Mouse (Mus musculus): Measurements from ENCODE around the gene Zfp408.
"Not testable (repeated sequence)": the region's sequence is repeated elsewhere in the genome, so short reads cannot be mapped to it uniquely, and the experiment has no call there.

Gene Zfp408

DNA sequence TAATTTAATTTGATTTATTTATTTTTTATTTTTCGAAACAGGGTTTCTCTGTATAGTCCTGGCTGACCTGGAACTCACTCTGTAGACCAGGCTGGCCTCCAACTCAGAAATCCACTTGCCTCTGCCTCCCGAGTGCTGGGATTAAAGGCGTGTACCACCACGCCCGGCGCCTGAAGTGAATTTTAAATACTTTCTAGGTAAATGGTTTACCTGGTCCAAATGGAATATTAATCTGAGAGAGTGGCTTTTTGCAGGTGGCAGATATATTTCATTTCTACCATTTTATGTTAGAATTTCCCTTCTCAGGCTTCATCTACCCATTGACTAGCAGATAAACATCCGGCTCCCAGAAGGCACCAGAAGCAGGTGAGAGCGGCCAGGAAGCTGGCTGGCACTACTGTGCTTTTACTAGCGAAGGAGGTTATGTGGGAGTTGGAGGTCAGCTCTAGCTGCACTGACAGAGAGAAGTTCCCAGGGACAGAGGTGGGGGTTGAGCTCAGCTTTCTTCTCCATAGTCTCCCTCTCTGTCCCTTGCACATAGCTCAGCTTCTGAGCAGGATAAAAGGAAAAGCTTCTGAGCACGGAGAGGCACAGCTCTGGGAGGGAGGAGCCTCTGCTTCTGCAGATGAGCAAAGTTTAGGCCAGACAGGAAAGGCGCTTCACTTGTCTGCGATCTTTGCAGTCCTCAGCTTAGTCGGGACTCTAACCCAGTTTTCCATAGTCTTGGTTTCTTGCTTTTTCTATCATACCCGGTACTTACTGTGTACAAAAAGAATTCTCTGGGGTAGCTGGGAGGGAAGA lies 2.1 kb upstream of the Zfp408 start:
- no peak for DNase-seq (ENCODE audit: low spot score)

DNA sequence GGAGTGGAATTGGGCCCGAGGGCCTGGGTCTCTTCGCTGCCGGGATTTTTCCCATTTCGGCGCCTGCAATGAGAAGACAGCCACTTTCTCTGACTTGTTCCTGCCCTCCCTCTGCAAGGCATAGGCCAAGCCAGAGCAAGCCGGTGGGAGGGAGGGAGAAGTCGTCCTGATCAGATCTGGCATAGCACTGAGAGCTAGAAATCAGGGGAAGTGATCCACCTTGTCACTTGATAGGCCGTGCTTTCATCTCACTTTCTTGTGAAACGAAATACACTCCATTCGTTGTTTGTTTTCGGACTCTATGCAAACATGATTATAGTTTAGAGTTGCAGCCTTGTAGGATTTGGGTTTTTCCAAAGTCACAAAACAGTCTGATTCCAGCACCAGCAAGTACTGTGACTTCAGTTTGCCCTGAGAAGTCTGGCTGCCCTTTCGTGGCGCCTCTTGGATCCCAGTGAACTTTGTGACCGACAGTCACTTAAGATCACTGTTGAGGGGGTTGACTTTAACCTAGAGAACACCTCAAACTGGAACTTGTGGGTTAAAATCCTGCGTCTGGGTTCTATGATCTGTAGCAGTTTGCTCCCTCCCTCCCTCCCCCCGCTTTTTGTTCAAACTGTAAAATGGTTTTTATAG lies 887 bp upstream of the Zfp408 start:
- DNase-seq (ENCODE audit: low spot score): no peak

DNA sequence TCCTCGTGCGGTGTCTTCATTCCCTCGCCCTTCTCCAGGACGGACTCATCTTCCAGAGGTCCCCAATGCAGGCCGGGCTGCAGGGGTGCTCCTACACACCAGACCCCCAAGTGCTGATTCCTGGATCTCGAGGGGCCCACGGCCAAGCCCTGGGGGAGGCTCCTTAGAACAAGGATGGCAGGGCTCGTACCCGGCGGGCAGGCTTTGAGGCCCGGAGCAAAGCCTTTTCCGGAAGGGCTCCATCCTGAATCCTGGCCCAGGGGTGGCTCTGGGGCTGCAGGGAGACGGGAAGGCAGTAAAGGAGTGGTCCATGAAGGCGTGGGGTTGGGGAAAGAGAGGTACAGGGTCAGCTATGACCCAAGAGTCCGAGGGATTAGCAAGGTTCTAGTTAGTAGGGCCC lies 439 bp downstream of the Zfp408 start:
- DNase-seq (ENCODE audit: low spot score): no peak

- peak; percentile 78 for DNase-seq (ENCODE audit: low spot score)
Observed at GRCm38 (mm10) chr2:91646733-91647132, 2.9 kb downstream of the Zfp408 start.

DNA sequence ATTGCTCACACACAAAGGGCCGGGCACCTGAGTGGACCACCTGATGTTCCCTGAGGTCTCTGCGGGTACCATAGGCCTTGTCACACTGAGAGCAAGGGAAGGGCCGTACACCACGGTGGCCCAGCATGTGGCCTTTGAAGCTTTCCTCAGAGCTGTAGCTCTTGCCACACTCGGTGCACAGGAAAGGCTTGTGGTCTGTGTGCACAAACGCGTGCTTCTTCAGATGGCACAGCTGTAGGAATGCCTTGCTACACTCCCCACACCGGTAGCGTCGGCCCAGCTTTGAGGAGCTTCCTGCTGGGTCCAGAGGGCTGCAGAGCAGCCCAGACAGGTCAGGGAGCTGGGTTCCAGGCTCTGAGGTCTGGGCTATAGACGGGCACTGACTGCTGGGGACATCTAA lies 3.8 kb downstream of the Zfp408 start:
- DNase-seq (ENCODE audit: low spot score): no peak

- no peak for DNase-seq (ENCODE audit: low spot score)
Observed at GRCm38 (mm10) chr2:91645354-91645753, 4.2 kb downstream of the Zfp408 start.

DNA sequence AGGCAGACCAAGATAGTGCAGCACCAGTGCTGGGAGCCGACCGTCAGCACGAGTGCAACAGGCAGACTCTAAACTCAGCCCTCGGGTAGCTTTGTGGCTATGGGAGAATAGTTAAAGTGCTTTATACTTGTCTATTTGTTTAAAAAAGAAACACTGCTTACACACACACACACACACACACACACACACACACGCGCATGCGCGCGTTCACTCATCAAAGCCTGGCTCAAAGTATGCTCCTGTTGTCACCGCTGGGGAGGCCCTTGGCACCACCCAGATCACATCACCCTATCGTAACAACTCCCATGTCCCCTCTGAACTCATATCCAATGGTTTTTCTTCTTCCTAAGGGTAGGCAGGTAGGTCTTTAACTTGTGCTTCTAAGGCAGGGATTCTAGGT lies 5.6 kb downstream of the Zfp408 start:
- no peak for DNase-seq (ENCODE audit: low spot score)

DNA sequence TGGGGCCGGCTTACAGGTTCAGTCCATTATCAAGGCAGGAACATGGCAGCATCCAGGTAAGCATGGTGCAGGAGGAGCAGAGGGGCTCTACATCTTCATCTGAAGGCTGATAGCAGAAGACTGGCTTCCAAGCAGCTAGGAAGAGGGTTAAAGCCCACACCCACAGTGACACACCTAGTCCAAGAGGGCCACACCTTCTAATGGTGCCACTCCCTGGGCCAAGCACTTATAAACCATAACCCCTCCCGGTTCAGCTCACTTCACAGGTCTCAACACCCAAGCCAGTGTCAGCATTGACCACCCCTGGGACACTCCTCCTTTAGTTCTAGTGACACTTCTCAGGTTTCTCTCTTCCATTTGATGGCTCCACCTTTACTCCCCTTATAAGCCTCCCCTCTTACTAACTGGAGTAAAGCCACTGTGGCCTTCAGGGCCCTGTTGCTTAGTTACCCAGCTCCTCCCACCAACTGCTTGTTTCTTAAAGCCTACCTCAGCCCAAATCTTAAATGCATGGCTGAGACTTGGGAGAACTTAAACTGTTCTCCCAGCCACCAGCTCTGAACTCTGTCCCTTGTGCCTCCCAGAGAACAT lies 6.7 kb downstream of the Zfp408 start:
- DNase-seq (ENCODE audit: low spot score): no peak

DNA sequence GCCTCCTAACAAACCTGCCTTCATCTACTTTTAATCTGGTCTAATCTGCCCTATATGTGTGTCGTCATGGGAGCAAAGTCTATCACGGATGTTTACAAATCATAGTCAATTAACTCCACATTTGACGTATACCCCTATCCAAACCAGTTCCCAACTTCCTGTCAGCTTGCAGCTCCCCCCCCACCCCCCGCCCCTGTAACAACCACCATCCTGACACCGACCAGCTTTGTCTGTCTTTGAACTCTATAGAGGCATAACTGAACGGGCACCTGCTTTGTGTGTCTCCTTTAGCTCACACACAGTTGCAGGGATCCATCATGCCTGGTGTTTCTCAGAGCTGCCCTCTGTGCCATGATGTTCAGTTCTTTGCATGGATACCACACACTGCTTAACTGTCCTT lies 10.7 kb downstream of the Zfp408 start:
- DNase-seq (ENCODE audit: low spot score): no peak

- DNase-seq (ENCODE audit: low spot score): no peak
Observed at GRCm38 (mm10) chr2:91636727-91637338, 12.8 kb downstream of the Zfp408 start.

DNA sequence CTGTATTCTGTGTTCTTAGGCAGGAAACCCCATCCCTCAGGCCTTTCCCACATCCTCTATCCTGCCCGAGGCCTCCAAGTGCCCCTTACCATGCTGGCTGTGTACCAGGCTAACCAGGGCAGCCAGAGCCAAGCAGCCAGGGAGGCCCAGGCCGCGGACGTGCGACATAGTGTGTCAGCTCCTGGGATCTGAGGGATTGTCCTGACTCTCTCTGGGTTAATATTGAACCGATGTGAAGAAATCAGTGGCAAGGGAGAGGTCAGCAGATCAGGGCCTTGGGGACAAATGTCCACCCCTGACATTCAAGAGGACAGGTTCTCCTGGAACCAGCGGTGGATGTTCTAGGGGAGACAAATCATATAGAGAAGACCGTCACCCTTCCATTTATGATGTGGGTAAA lies 13.4 kb downstream of the Zfp408 start, which contains the start of gene F2:
Gene F2, minus strand, starts transcription at position 186 of the 400 bp plus-strand sequence.
- DNase-seq (ENCODE audit: low spot score): no peak

GRCm38 (mm10) chr2:91635486-91635885 lies 14.1 kb downstream of the Zfp408 start:
- DNase-seq (ENCODE audit: low spot score): no peak

DNA sequence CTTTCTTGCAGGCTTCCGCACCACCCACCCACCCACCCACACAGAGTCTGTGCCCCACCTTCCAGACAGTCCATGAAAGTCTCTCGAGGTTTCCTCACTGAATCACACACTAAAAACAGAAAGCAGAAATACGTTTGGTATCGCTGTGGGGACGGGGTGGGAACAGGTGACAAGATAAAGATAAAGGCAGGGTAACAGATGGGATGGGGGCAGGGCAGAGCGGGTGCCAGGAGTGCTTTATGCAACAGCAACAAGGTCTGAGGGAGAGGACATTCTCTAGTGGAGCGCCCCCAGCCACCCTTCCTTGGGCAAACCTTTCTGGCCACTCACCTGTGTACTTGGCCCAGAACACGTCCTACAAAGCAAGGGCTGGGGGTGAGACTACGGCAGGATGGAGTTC lies 14.8 kb downstream of the Zfp408 start:
- DNase-seq (ENCODE audit: low spot score): no peak

DNA sequence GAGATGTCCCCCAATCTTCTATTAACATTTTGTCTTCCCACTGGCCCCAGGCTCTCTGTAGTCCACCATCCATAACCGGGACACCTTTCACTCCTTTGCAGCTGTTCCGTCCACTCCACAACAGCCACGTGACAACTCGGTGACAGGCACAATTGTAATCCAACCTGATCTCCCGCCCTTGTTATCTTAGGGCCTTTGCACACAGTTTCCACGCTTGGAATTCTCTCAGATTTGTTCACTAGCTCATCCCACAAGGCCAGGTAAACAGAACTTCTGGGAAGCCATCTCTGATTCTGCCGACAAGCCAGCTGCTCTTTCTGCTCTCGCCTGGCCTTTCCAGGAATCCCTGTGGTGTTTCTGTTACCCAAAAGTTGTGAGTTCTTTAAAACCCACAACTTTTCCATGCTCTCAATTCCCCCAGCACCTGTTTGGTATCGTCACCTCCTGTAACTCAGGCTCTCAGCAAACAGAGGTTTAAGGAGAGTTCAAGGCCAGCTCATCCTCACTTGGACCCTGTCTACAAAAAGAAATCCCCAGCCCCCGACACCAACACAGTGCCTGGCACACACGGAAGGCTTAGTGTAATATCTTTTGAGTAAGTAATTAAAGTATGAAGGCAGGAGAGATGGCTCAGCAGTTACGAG lies 16.1 kb downstream of the Zfp408 start:
- DNase-seq (ENCODE audit: low spot score): no peak

DNA sequence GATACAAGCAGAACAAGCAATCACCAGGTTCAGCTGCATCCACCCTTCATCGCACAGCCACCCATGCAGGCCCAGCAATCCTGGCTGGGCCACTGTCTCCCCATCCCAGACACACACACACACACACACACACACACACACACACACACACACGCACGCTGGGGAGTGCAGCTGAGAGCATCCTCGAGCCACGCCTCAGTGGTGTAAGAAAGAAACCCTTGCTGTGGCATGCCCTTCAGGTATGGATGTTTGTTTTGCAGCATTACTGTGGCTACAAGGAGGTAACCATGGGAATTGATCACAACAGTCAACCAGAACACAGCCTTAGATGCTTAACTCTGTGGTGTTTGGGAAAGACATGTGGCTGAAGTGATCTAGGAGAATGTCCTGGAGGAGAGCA lies 17.3 kb downstream of the Zfp408 start:
- no peak for DNase-seq (ENCODE audit: low spot score)

GRCm38 (mm10) chr2:91631826-91632225 lies 17.8 kb downstream of the Zfp408 start:
- no peak for DNase-seq (ENCODE audit: low spot score)

GRCm38 (mm10) chr2:91630384-91630783 lies 19.2 kb downstream of the Zfp408 start:
- DNase-seq (ENCODE audit: low spot score): no peak

DNA sequence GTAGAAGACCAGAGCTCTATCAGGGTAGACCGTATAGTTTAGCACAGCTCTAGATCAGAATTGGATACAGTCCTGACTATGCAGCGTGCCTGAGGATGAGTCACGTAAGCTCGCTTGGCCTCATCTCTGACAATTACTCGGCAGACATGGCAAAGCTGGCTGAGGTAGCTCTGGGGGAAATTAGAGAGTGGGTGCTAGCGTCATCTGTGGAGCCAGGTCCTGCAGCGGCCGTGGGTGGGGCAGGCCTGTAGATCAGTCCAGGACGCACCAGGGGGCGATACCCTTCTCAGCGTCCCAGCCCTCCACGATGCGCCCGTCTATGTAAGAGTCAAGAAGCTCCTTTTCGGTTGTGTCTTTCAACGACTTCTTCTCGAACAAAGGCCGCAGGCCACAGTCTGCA lies 19.9 kb downstream of the Zfp408 start:
- peak; percentile 39 for DNase-seq (ENCODE audit: low spot score)

DNA sequence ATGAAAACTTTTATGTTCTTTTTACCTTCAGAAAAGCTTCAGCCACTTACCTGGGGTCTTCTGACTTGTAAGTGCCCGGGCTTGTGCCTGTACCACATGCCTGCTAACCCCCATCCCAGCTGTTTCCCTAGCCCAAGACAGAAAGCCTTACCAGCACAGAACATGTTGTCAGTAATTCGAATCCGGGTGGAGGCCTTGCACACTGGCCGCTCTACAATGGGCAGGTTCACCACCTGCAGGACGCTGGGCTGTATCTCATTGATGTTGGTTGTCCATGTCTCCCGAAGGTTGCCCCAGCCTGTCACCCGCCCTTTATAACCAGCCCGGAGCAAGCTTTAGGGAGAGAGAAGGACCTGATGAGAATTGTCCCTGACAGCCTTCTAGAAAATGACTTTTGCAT lies 21.4 kb downstream of the Zfp408 start:
- no peak for DNase-seq (ENCODE audit: low spot score)

- no peak for DNase-seq (ENCODE audit: low spot score)
Observed at GRCm38 (mm10) chr2:91627486-91627885, 22.1 kb downstream of the Zfp408 start.

GRCm38 (mm10) chr2:91623366-91623765 lies 26.2 kb downstream of the Zfp408 start:
- not testable (repeated sequence) for DNase-seq (ENCODE audit: low spot score)

GRCm38 (mm10) chr2:91622356-91622755 lies 27.2 kb downstream of the Zfp408 start:
- no peak for DNase-seq (ENCODE audit: low spot score)

All from testis, postnatal 10 days (tissue).